Mouse (Mus musculus) MEL (cell line): ENCODE results near the gene Unc45a. TPM values are rescaled to one million over a fixed set of nuclear protein-coding genes. Genes with fewer than 3 reads are reported as not detected.

ENCODE experiments used
- DNase-seq: peaks from one replicate; pipeline ENCODE4 v3.0.0; 2011; ENCODE audit warnings: low read depth, low spot score
- H3K27ac ChIP-seq: 2 replicates; pipeline ENCODE4 v1.5.1; 2012; ENCODE audit warnings: low read depth, mild to moderate bottlenecking, control low read depth, low read length, moderate library complexity; ENCODE audit not compliant: control insufficient read depth
- H3K27me3 ChIP-seq, 2 experiments: fragments of 150-350 bp in 1 of 2; sonication (generic) in 1 of 2; 2 replicates each; pipeline ENCODE4 v1.6.1; 2012; ENCODE audit warnings: low read length in 2 of 2, mild to moderate bottlenecking in 2 of 2, improper control_type of control experiment in 1 of 2, moderate library complexity in 1 of 2; ENCODE audit not compliant: insufficient read depth in 2 of 2, control insufficient read depth in 1 of 2
- H3K36me3 ChIP-seq, 2 experiments: 2 replicates each; pipeline ENCODE4 v1.6.1; 2012 to 2014; ENCODE audit warnings: low read length in 2 of 2, improper control_type of control experiment in 1 of 2, inconsistent platforms in 1 of 2, mild to moderate bottlenecking in 1 of 2; ENCODE audit not compliant: insufficient read depth in 2 of 2, control insufficient read depth in 1 of 2
- H3K4me1 ChIP-seq, 2 experiments: fragments of 150-350 bp in 1 of 2; sonication (generic) in 1 of 2; 2 replicates each; pipeline ENCODE4 v1.6.1; 2012; ENCODE audit warnings: low read length in 2 of 2, improper control_type of control experiment in 1 of 2, mild to moderate bottlenecking in 1 of 2; ENCODE audit not compliant: insufficient read depth in 2 of 2, control insufficient read depth in 1 of 2
- H3K4me3 ChIP-seq, 2 experiments: fragments of 150-350 bp in 1 of 2; sonication (generic) in 1 of 2; 2 replicates each; pipeline ENCODE4 v1.5.1; 2012; ENCODE audit warnings: low read depth in 2 of 2, low read length in 2 of 2, mild to moderate bottlenecking in 2 of 2, moderate library complexity in 2 of 2, control low read depth in 1 of 2, improper control_type of control experiment in 1 of 2; ENCODE audit not compliant: control insufficient read depth in 1 of 2, insufficient read depth in 1 of 2
- H3K79me2 ChIP-seq: 2 replicates; pipeline ENCODE4 v1.6.1; 2012; ENCODE audit warnings: mild to moderate bottlenecking, low read length, moderate library complexity; ENCODE audit not compliant: control insufficient read depth, poor library complexity, insufficient read depth
- H3K9ac ChIP-seq: 2 replicates; pipeline ENCODE4 v1.6.1; 2012; ENCODE audit warnings: low read depth, mild to moderate bottlenecking, control low read depth, low read length, moderate library complexity; ENCODE audit not compliant: control insufficient read depth, poor library complexity, severe bottlenecking
- H3K9me3 ChIP-seq: fragments of 150-350 bp; sonication (generic); replicated peaks from 2 replicates; pipeline ENCODE4 v1.6.1; 2012; ENCODE audit warnings: mild to moderate bottlenecking, low read length, improper control_type of control experiment, moderate library complexity; ENCODE audit not compliant: insufficient read depth
- CTCF ChIP-seq, 3 experiments: IDR thresholded peaks in 2 of 3; conservative IDR thresholded peaks in 1 of 3; 2 replicates each; pipeline ENCODE4 v1.5.1; 2011 to 2012; ENCODE audit warnings: low read length in 3 of 3, low read depth in 2 of 3, mild to moderate bottlenecking in 2 of 3, improper control_type of control experiment in 1 of 3, inconsistent platforms in 1 of 3, mixed read lengths in 1 of 3, moderate library complexity in 1 of 3; ENCODE audit not compliant: control insufficient read depth in 1 of 3, insufficient read depth in 1 of 3, poor library complexity in 1 of 3, severe bottlenecking in 1 of 3
- ELF1 ChIP-seq: IDR thresholded peaks from 2 replicates; pipeline ENCODE4 v1.6.1; 2014; ENCODE audit warnings: low read depth, mild to moderate bottlenecking, inconsistent platforms, low read length, improper control_type of control experiment, moderate library complexity
- MAX ChIP-seq: IDR thresholded peaks from 2 replicates; pipeline ENCODE4 v1.6.1; 2011; ENCODE audit warnings: low read length, improper control_type of control experiment
- MXI1 ChIP-seq: IDR thresholded peaks from 2 replicates; pipeline ENCODE4 v1.6.1; 2011; ENCODE audit warnings: mild to moderate bottlenecking, low read depth, low read length, improper control_type of control experiment
- POLR2A ChIP-seq, 2 experiments: IDR thresholded peaks; 2 replicates each; pipeline ENCODE4 v1.6.1; 2011 to 2012; ENCODE audit warnings: low read length in 2 of 2, mild to moderate bottlenecking in 2 of 2, control low read depth in 1 of 2, improper control_type of control experiment in 1 of 2, low read depth in 1 of 2, moderate library complexity in 1 of 2; ENCODE audit not compliant: control insufficient read depth in 1 of 2, insufficient read depth in 1 of 2, poor library complexity in 1 of 2
- RAD21 ChIP-seq: IDR thresholded peaks from 2 replicates; pipeline ENCODE4 v1.6.1; 2011; ENCODE audit warnings: mild to moderate bottlenecking, low read depth, low read length, improper control_type of control experiment
- RCOR1 ChIP-seq: IDR thresholded peaks from 2 replicates; pipeline ENCODE4 v1.6.1; 2012; ENCODE audit warnings: low read depth, mild to moderate bottlenecking, inconsistent platforms, low read length, improper control_type of control experiment
- SIN3A ChIP-seq: IDR thresholded peaks from 2 replicates; pipeline ENCODE4 v1.6.1; 2012; ENCODE audit warnings: low read length, improper control_type of control experiment, inconsistent platforms
- SMC3 ChIP-seq: IDR thresholded peaks from 2 replicates; pipeline ENCODE4 v1.6.1; 2011; ENCODE audit warnings: low read depth, low read length, improper control_type of control experiment
- TAL1 ChIP-seq: IDR thresholded peaks from 2 replicates; pipeline ENCODE4 v1.6.1; 2012; ENCODE audit warnings: mild to moderate bottlenecking, inconsistent platforms, low read length, moderate library complexity, mixed read lengths
- TBP ChIP-seq: IDR thresholded peaks from 2 replicates; pipeline ENCODE4 v1.8.0; 2011; ENCODE audit warnings: low read depth, low read length, improper control_type of control experiment
- ZC3H11A ChIP-seq: IDR thresholded peaks from 2 replicates; pipeline ENCODE4 v1.6.1; 2012; ENCODE audit warnings: low read depth, mild to moderate bottlenecking, inconsistent platforms, low read length, improper control_type of control experiment
- ZNF384 ChIP-seq: IDR thresholded peaks from 2 replicates; pipeline ENCODE4 v1.6.1; 2012; ENCODE audit warnings: low read depth, mild to moderate bottlenecking, inconsistent platforms, low read length, improper control_type of control experiment
- polyA plus RNA-seq, 2 experiments: library from polyadenylated mRNA; stranded (reverse) in 1 of 2; unstranded in 1 of 2; fragments of >175 nt in 1 of 2; fragments of >200 nt in 1 of 2; gene quantifications; 2 replicates each; pipeline versions ENCODE4 v1.2.1 to v1.2.4; 2012; ENCODE audit warnings: low replicate concordance in 2 of 2, low read depth in 1 of 2; ENCODE audit not compliant: insufficient read length in 2 of 2, insufficient read depth in 1 of 2, missing spikeins in 1 of 2
- total RNA-seq: library from RNA; depleted of rRNA; stranded (reverse); fragments of 300-350 nt; gene quantifications from 2 replicates; pipeline ENCODE4 v1.2.3, GENCODE M21; 2012; rRNA removed

The Unc45a gene
- 20.3 and 28.2 TPM in 2 replicates for total RNA-seq
- polyA plus RNA-seq = 10 to 100 TPM in 1 of 2 experiments, not detected in 1; 26.1 TPM

- TF ChIP-seq SMC3 (peak; percentile 78), MXI1 (no peak), ZC3H11A (peak; percentile 48; the same call in 1 of the 2 replicates), POLR2A (IDR thresholded peaks at IDR 0.05; ENCODE audit: control insufficient read depth in 1 of 2, insufficient read depth in 1 of 2, low read depth in 1 of 2, low read length in 2 of 2, poor library complexity in 1 of 2) (no peak), TBP (no peak), MAX (no peak), ZNF384 (peak; percentile 36; the same call in 1 of the 2 replicates), CTCF (IDR thresholded peaks at IDR 0.05 in 2 of 3, conservative IDR thresholded peaks at IDR 0.05 in 1 of 3; ENCODE audit: control insufficient read depth in 1 of 3, insufficient read depth in 1 of 3, low read depth in 2 of 3, low read length in 3 of 3, poor library complexity in 1 of 3, severe bottlenecking in 1 of 3) (peak; percentile 50 to 84 (median 79)), RAD21 (peak; percentile 65), TAL1 (no peak), SIN3A (no peak)
- Histone ChIP-seq H3K9me3 (no peaks in the 10 kb centered on the region), H3K36me3 (peaks cover 0 to 12% of the 10 kb centered on the region in 2 experiments; a peak in 2 of 4 replicates), H3K4me3 (peak within 1 kb of the TSS; percentile 70 to 77), H3K27me3 (no peaks in the 10 kb centered on the region), H3K79me2 (peaks cover 11% of the 10 kb centered on the region), H3K27ac (peak within 1 kb of the TSS; percentile 38), H3K4me1 (peaks cover 0 to 31% of the 10 kb centered on the region in 2 experiments; a peak in 3 of 4 replicates), H3K9ac (peak within 1 kb of the TSS; percentile 69)
- peak; percentile 88 for DNase-seq
Measured at GRCm38 (mm10) chr7:80340793-80341192, at the start of gene Unc45a. Gene Unc45a, minus strand, starts transcription at chr7:80341005.

DNA sequence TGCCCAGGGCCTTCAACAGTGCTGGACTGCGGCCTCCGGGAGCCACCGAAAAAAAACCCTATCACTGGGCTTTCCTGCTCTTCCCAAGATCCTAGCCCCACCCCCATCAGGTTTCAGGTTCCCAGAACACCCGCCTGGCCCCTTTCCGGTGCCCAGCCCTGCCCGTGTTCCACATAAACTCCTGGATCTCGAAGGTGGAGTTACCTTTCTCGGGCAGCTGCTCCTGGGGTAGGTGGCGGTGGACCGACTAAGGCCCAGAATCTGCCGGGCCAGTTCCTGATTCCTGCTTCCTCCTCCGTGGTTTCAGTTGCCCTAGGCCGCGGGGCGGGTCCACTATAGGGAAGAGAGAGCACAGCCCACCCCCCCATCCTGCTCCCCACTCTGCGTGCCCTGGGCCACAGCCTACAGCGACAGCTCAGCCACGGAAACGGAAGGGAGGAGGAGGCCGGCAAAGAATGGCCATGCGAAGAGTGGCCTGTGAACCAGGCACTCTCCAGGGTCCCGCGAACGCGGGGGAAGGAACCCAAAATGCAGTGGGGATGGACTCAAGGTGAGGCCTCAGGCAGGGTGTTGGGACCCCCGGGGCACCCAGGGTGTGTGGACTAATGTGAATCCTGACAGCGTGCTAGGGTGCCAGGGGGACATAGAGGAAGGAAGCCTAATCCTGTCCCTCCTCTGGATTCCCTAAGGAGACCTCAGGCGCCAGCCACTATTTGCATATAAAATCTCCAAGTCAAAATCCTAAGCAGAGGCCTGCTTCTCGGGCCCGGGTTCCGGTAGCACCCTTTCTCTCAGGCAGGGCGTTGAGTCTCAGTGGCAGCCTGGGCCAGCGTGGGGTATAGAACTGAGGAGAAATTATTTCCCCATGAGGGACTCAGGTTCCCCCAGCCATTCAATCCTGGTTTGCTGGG, 47.1 kb upstream of the Unc45a start, which contains the start of gene Fes:
TSS of gene Fes (minus strand) at position 314 of the 911 bp plus-strand sequence.
- peak within 1 kb of the TSS; percentile 20 to 45 for H3K4me3 ChIP-seq
- H3K79me2 ChIP-seq = no peaks in the 10 kb centered on the region
- no peaks in the 10 kb centered on the region; a peak in 1 of 4 replicates for H3K36me3 ChIP-seq
- H3K27me3 ChIP-seq = no peaks in the 10 kb centered on the region
- H3K27ac ChIP-seq = no peak within 1 kb of the TSS; the same call in 1 of the 2 replicates
- no peaks in the 10 kb centered on the region for H3K9me3 ChIP-seq
- TF ChIP-seq TAL1 (no peak), ELF1 (0 out of 2 replicates have a peak, but pooled peaks have one; percentile 22), MXI1 (no peak), POLR2A (IDR thresholded peaks at IDR 0.05; ENCODE audit: control insufficient read depth in 1 of 2, insufficient read depth in 1 of 2, low read depth in 1 of 2, low read length in 2 of 2, poor library complexity in 1 of 2) (peak in 1 of 2 experiments; percentile 17; a peak in 1 of 4 replicates), RCOR1 (0 out of 2 replicates have a peak, but pooled peaks have one; percentile 7)
- peaks cover 2 to 8% of the 10 kb centered on the region in 2 experiments; a peak in 2 of 4 replicates for H3K4me1 ChIP-seq
- H3K9ac ChIP-seq = peak within 1 kb of the TSS; percentile 71
- DNase-seq = peak; percentile 44
